Mouse (Mus musculus) embryonic fibroblast, embryonic 13.5 days (primary cell): ENCODE measurements around the gene Scfd1.

ENCODE experiments used
- CTCF ChIP-seq: IDR thresholded peaks from 2 replicates; pipeline ENCODE4 v1.5.1; 2011; ENCODE audit warnings: mild to moderate bottlenecking, control low read depth, low read length, moderate library complexity, borderline replicate concordance; ENCODE audit not compliant: insufficient read depth
- POLR2A ChIP-seq: IDR thresholded peaks from 2 replicates; pipeline ENCODE4 v1.6.1; 2011; ENCODE audit warnings: low read depth, mild to moderate bottlenecking, control low read depth, low read length, moderate library complexity

- no peak for TF ChIP-seq POLR2A
- no peak for TF ChIP-seq CTCF
Measured at GRCm38 (mm10) chr12:51361294-51361693, 16.0 kb upstream of the Scfd1 start.
